Mouse (Mus musculus) stomach, embryonic 16.5 days (tissue): Measurements from ENCODE around the gene Usp12. TPM values are rescaled to one million over a fixed set of nuclear protein-coding genes. Genes with fewer than 3 reads are reported as not detected.
"Not testable (repeated sequence)": the region's sequence is repeated elsewhere in the genome, so short reads cannot be mapped to it uniquely, and the experiment has no call there.

Source experiments
- ATAC-seq: fragments of 200-750 bp; cut with Nextera tagmentation; 2 replicates; pipeline ENCODE4 v1.8.0; 2017; ENCODE audit warnings: moderate number of reproducible peaks, moderate TSS enrichment; ENCODE audit not compliant: insufficient read depth, low FRiP score
- H3K27ac ChIP-seq: fragments of 300-500 bp; sonication (generic); 2 replicates; pipeline ENCODE4 v1.5.1; 2014; ENCODE audit warnings: low read length
- H3K27me3 ChIP-seq: fragments of 300-500 bp; sonication (generic); 2 replicates; pipeline ENCODE4 v1.6.1; 2014; ENCODE audit warnings: low read length, control low read depth, mixed read lengths; ENCODE audit not compliant: control insufficient read depth, insufficient read depth
- H3K36me3 ChIP-seq: fragments of 300-500 bp; sonication (generic); 2 replicates; pipeline ENCODE4 v1.6.1; 2014; ENCODE audit warnings: low read length; ENCODE audit not compliant: control insufficient read depth, insufficient read depth
- H3K4me1 ChIP-seq: fragments of 300-500 bp; sonication (generic); 2 replicates; pipeline ENCODE4 v1.6.1; 2014; ENCODE audit warnings: low read length, control low read depth, mixed read lengths; ENCODE audit not compliant: control insufficient read depth, insufficient read depth
- H3K4me2 ChIP-seq: fragments of 300-500 bp; sonication (generic); 2 replicates; pipeline ENCODE4 v1.6.1; 2014; ENCODE audit warnings: low read depth, low read length, mixed read lengths
- H3K4me3 ChIP-seq: fragments of 300-500 bp; sonication (generic); replicated peaks from 2 replicates; pipeline ENCODE4 v1.5.1; 2014; ENCODE audit warnings: mild to moderate bottlenecking, low read length
- H3K9ac ChIP-seq: fragments of 300-500 bp; sonication (generic); 2 replicates; pipeline ENCODE4 v1.6.1; 2014; ENCODE audit warnings: low read length
- H3K9me3 ChIP-seq: fragments of 300-500 bp; sonication (generic); replicated peaks from 2 replicates; pipeline ENCODE4 v1.6.1; 2016; ENCODE audit warnings: low read length, control low read depth; ENCODE audit not compliant: control insufficient read depth
- whole genome bisulfite sequencing: fragments of 180-500 bp; shearing (Covaris S2); extraction: QIAGEN DNeasy Blood & Tissue Kit; methylation state at CpG from one replicate; pipeline ENCODE4 v1.1.7; 2014; 5-methylcytosine and 5-hydroxymethylcytosine counted together
- polyA plus RNA-seq: library from polyadenylated mRNA; unstranded; fragments of >200 nt; fragmentation: Nextera tagmentation; extraction: Ambion mirVana; gene quantifications from 2 replicates; pipeline ENCODE4 v1.2.1, GENCODE M21; 2015

Usp12 gene
- polyA plus RNA-seq, 1 experiment from 2014 or later: 18.2 TPM

GRCm38 (mm10) chr5:146736970-146737495 is 57.8 kb downstream of the Usp12 start:
- Histone ChIP-seq H3K4me3 (no peak overlapping the region), H3K4me2 (no peak overlapping the region), H3K36me3 (0 out of 2 replicates have a peak, but pooled peaks cover 5% of the 10 kb centered on the region), H3K9ac (no peak overlapping the region), H3K9me3 (no peaks in the 10 kb centered on the region), H3K27me3 (no peaks in the 10 kb centered on the region), H3K4me1 (no peaks in the 10 kb centered on the region), H3K27ac (no peak overlapping the region)
- no peak for ATAC-seq
- 78% methylated on average over 9 of the region's 9 CpGs for WGBS

GRCm38 (mm10) chr5:146736348-146736747 is 58.5 kb downstream of the Usp12 start:
- Histone ChIP-seq H3K27me3 (no peaks in the 10 kb centered on the region), H3K36me3 (0 out of 2 replicates have a peak, but pooled peaks cover 5% of the 10 kb centered on the region), H3K9me3 (no peaks in the 10 kb centered on the region), H3K4me3 (no peak overlapping the region), H3K4me2 (no peak overlapping the region), H3K27ac (no peak overlapping the region), H3K9ac (no peak overlapping the region), H3K4me1 (no peaks in the 10 kb centered on the region)
- 88% methylated on average over 18 of the region's 18 CpGs for WGBS
- ATAC-seq: no peak

DNA sequence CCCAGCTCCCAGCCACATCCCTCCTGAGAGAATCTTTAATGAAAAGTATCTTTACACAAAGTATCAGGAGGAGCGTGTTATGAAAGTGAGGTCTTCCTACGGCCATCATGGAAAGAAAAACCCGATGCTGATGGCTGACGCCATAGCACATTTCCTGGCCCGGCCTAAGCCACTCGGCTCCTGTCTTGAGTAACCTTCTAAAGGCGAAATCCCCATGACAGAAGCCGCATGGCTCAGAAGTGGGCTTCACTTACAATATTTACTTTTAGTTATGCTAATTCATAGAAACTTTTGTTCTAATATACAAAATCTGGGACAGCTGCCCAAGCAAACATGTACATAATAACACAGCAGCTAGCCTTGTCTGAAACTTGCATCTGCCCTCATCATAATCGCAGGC is 59.8 kb downstream of the Usp12 start:
- H3K4me3 ChIP-seq, ATAC-seq, H3K9ac ChIP-seq, H3K36me3 ChIP-seq, H3K27ac ChIP-seq, H3K27me3 ChIP-seq, H3K4me1 ChIP-seq, H3K9me3 ChIP-seq, H3K4me2 ChIP-seq: not testable (repeated sequence)
- WGBS: 91% methylated on average over 1 of the region's 9 CpGs

DNA sequence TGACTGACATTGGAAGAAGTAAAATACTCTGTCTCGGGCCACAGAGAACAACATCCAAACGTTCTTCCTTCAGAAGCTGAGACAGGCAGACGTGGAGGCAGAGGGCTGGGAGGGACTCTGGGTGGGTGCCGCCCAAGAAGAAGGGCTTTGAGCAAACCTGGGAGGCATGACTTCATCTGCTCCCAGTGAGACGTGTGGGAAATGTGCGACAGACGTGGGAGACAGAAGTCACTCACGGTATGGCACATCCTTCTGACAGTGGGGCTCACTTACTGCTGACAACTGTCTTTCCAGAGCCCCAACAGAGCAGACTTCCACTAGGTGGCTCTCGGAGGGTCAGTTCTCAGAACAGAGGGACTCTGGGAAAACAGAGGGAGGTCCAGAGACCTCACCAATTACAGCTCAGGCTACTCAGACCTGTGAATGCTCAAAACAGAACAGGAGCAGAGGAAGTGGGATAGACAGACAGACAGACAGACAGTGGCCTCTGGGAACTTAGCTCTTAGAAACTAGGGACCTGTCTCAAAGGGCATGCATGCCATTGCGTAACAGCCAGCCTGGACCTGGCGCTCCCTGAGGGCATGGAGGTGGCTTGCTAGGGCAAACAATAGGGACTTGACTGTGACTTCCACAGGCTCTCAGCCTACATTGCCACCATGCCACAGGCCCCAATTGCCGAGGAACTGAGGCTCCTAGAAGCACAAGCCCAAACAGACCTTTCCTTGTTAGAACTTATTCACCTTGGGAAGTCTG is 60.7 kb downstream of the Usp12 start:
- WGBS: 75% methylated on average over 12 of the region's 12 CpGs
- H3K4me3 ChIP-seq: no peak overlapping the region
- no peaks in the 10 kb centered on the region for H3K36me3 ChIP-seq
- no peaks in the 10 kb centered on the region for H3K4me1 ChIP-seq
- ATAC-seq: no peak
- no peak overlapping the region for H3K27ac ChIP-seq
- no peak overlapping the region for H3K9ac ChIP-seq
- no peak overlapping the region for H3K4me2 ChIP-seq
- H3K27me3 ChIP-seq: no peaks in the 10 kb centered on the region
- H3K9me3 ChIP-seq: no peaks in the 10 kb centered on the region

- H3K9ac ChIP-seq: no peak overlapping the region
Observed at GRCm38 (mm10) chr5:146733372-146733771, 61.4 kb downstream of the Usp12 start.

DNA sequence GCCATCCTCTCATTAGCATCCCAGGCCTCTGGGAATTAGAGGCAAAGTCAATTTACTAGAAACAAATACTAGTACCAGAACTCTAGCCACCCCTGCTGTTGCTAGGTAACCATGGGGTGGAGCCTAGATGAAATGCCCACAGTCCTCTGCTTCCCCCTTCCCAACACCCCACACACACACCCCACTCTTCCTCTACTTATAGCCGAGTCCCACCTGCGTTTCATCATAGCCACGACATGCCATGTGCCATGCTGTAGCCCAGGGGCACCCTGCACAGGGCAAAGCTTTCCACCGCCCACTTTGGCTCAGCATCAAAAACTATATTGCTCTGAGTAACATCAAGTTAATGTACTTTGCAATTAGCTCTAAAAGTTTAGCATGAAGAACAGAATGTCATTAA is 67.8 kb downstream of the Usp12 start:
- Histone ChIP-seq H3K9ac (no peak overlapping the region), H3K9me3 (no peaks in the 10 kb centered on the region), H3K27ac (no peak overlapping the region), H3K4me2 (no peak overlapping the region), H3K4me3 (no peak overlapping the region), H3K4me1 (no peaks in the 10 kb centered on the region), H3K27me3 (no peaks in the 10 kb centered on the region), H3K36me3 (no peaks in the 10 kb centered on the region)
- 77% methylated on average over 4 of the region's 4 CpGs for WGBS
- ATAC-seq: peak; percentile 33; the same call in 1 of the 2 replicates

More at GRCm38 (mm10) chr5:146733372-146733771, 61.4 kb downstream of the Usp12 start:
- Histone ChIP-seq H3K36me3 (no peaks in the 10 kb centered on the region), H3K27ac (no peak overlapping the region), H3K4me3 (no peak overlapping the region), H3K4me2 (no peak overlapping the region), H3K9me3 (no peaks in the 10 kb centered on the region), H3K27me3 (no peaks in the 10 kb centered on the region), H3K4me1 (no peaks in the 10 kb centered on the region)
- WGBS: 81% methylated on average over 7 of the region's 7 CpGs
- no peak for ATAC-seq

- Histone ChIP-seq H3K27ac (no peak overlapping the region), H3K4me2 (no peak overlapping the region), H3K4me1 (peaks cover 3% of the 10 kb centered on the region; the same call in 1 of the 2 replicates), H3K36me3 (no peaks in the 10 kb centered on the region), H3K9me3 (no peaks in the 10 kb centered on the region), H3K27me3 (no peaks in the 10 kb centered on the region), H3K9ac (no peak overlapping the region), H3K4me3 (no peak overlapping the region)
- ATAC-seq: no peak
- WGBS: 50% methylated on average over 3 of the region's 3 CpGs
Observed at GRCm38 (mm10) chr5:146724956-146725355, 69.8 kb downstream of the Usp12 start.

DNA sequence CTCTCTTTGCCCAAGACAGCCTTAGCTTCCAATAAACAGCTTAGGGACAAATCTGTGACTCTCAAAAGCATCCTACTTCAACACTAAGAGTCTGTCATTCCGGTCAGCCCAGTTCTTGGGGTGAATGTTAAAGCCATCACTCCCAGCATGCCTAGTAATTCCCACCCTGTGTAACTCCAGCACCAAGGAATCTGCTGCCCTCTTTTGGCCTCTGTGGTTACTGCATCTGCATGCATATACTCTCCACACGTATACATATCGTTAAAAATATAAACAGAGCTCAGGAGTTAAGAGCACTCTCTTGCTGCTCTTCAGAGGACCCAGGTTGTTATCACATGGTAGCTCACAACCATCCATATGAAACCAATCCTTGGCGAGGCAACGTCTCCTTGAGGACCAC is 71.4 kb downstream of the Usp12 start:
- 86% methylated on average over 5 of the region's 5 CpGs for WGBS
- Histone ChIP-seq H3K36me3 (no peaks in the 10 kb centered on the region), H3K27ac (no peak overlapping the region), H3K4me2 (no peak overlapping the region), H3K27me3 (no peaks in the 10 kb centered on the region), H3K9me3 (no peaks in the 10 kb centered on the region), H3K4me3 (no peak overlapping the region), H3K9ac (no peak overlapping the region), H3K4me1 (peaks cover 3% of the 10 kb centered on the region; the same call in 1 of the 2 replicates)
- ATAC-seq: no peak

GRCm38 (mm10) chr5:146722226-146722625 is 72.6 kb downstream of the Usp12 start:
- H3K9me3 ChIP-seq: no peaks in the 10 kb centered on the region
- H3K36me3 ChIP-seq: no peaks in the 10 kb centered on the region
- H3K4me3 ChIP-seq: no peak overlapping the region
- H3K27me3 ChIP-seq: no peaks in the 10 kb centered on the region
- no peak overlapping the region for H3K9ac ChIP-seq
- no peak for ATAC-seq
- peaks cover 3% of the 10 kb centered on the region; the same call in 1 of the 2 replicates for H3K4me1 ChIP-seq
- H3K27ac ChIP-seq: no peak overlapping the region
- WGBS: 45% methylated on average over 14 of the region's 14 CpGs
- no peak overlapping the region for H3K4me2 ChIP-seq
